Mouse (Mus musculus) 416B (cell line): ENCODE measurements around the gene Agap1.

ENCODE experiments used
- DNase-seq: peaks from one replicate; pipeline ENCODE4 v3.0.0; 2011; ENCODE audit warnings: low read depth

Gene Agap1

DNA sequence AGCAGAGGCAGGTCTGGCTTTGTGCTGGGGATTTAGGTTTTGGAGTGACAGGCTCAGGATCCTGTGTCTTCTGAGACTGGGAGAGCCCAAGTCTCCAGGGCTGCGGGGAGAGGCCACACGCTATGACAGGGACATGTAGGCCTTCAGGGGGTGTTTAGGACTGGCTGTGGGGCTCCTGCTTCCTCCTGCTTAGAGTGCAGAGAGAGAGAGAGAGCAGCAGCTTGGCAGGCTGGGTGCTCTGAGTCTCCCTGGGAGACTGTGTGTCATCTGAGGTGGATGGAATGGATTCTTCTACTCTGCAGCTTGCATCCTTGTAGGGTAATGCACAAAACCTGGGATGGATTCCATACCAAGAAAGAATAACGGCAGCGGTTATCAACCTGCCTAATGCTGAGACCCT lies 122.4 kb downstream of the Agap1 start:
- DNase-seq = peak; percentile 76

DNA sequence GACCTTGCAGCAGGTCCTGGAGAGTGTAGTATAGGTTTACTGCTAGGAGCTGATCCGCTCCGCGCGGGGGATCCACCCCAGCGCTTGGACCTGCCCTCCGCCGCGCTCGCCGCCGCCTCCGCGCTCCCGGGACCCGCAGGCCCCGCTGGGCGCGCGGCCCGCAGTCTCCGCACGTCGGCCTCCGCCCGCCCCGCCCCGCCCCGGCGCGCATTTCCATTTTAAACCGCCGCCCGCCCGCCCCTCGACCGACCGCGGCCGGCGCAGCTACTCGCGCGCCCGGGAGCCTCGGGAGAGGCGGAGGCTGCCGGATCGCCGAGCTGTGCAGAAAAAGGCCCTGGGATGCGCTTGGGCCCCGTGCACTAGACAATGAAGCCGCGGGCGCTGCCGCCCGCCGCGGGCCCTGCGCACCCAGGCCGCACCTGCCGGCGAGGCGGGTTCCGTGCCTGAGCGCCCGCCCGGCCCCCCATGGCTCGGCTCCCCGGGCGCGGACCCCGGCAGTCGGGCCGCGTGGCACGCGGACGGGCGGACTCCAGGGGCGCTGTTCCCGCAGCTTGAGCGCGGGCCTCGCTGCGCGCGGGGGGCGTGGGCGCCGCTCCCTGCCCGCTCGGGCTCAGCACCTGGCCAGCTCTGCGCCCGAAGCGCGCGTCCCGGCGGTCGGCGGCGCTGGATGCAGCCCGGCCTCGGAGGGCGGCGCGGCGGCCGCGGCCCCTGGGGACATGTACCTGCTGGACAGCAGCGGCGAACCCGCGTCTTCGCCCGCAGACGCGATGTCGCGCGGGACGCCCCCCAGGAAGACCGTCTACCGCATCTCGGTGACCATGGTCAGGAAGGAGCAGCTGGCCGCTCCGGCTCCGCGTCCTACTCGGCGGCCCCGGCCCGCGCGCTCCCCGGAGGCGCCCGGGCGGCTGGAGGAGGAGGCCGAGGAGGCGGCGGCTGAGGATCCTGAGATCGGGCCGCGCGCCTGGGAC lies 125.7 kb downstream of the Agap1 start:
- peak; percentile 56 for DNase-seq

DNA sequence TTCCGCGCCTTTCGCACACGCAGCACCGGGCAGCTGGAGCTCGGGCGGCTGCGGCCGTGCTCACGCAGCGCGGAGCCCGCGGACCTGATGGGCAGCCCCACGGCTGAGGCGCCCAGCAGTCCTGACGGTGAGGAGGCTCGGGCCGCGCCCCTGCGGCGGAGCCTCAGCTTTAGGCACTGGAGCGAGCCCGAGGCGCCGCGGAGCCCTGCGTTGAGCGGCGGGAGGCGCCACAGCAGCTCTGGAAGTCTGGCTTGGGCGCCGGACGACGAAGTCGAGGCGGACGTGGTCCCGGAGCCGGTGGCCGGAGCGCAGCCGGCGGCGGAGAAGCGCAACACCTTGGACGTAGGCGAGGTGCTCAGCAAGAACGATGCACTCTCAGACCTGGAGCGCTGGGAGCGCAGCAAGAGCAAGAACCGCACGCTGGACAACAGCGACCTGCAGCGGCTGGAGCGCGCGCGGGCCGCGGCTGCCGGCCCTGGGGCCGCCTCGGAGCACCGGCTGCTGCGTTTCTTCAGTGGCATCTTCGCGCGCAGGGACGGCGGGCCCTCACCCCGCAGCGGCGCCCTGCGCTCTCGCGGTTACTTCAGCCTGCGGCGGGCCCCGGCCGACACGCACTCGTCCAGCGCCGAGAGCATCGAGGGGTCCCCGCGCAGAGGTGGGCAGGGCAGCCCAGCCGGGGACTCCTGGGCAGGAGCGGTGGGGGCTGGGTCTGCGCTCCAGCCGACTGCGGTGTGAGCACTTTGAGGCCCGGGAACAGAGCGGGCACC lies 126.6 kb downstream of the Agap1 start:
- no peak for DNase-seq

DNA sequence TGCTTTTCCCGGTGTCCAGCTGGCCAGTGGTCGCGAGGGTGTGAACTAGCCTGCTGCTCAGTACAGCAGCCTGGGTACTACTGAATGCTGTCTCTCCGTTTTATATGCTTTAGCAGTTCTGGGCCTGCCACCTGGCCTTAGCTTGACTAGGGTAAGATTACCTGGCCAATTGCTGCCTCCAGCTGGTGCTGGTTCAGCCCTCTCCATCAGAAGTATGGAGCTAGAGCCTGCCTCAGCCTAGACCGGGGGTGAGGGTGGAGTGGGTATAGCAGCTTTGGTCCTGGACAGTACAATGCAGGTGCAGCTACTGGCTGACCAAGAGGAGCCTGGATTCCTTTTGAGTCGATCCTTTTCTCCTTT lies 127.1 kb downstream of the Agap1 start:
- no peak for DNase-seq

DNA sequence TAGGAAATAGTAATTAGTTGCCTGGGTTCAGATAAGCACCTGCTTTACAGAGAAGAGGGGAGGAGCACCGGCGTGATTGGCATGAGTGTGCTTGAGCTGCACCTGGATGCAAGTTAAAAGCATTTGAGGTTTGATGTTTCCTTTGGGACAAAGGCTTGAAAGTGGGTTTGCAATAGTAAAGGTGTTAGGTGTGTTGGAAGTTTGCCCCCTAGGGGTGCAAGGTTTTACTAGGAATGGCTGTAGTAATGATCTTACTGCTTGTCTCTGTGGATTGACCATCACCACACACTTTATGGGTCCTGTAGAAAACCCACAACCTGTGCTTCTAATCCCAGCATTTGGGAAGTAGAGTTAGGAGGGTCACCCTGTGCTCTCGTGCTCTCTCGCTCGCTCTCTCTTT lies 128.8 kb downstream of the Agap1 start:
- DNase-seq = no peak

DNA sequence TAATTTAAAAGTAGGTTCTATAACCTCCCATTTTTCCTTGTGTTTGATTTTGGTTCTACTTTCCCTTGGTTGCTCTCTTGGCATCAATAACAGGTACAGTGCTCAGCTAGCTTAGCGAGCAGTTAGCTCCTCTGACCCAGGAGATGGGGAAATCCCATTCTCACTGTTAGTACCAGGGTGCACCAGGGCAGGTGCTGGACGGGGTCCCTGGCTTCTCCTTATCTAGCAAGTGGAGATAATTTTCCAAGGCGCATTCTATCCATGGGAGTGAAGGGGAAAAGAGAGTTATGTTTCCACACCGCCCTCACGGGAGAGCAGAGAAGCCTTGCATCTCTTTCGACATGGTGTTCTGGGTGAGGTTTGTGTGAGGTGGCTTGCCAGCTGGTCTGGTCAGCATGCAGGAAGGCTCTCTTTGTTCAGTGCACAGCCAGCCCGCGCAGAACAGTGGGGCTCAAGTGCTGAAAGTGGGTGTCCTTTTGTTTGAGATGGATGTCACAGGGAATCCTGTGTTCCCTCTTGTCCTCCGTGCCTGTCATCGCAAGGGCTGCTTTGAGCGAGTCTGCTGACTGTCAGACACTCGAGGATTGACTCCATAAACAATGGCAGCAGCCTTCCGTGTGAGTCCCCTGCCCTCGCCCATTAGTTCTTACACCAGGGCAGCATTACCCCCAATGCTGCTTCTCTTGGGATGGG lies 132.5 kb downstream of the Agap1 start:
- DNase-seq = no peak

DNA sequence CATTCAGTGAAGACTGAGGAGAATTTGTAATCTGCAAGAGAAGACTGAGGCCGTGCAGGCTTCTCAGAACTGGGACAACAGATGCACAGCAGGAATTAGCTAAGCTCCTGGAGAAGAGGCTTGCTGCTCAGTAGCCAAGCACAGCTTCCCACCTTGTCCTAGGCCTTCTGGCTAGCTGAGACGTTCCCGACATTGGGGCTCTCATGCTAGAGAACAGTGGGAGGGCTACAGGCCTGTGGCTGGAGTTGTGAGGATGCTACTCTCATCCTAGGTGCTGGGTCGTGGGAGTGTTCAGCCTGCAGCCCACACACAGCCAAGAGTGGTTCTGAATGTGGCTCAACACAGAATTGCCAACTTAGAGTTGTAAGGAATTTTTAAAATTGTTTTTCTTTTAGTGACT lies 133.5 kb downstream of the Agap1 start:
- DNase-seq = no peak

DNA sequence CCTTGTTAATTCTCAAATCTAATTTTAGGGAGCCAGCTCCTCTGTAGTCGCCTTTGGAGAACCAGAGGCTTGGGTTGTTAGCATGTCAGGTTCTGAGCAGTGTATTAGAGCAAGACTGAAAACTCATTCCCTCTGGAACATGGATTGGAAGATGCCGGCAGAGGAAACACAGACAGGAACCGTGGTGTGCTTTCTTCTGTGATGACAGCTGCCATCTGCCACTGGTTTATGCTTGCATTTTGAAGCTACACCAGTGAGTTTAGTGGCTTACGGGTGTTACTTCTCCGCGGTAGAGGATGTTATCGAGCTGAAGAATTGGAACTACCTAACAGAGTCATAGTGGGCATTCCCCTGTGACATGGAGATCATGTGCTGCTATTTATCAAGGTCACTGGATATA lies 136.4 kb downstream of the Agap1 start:
- no peak for DNase-seq

DNA sequence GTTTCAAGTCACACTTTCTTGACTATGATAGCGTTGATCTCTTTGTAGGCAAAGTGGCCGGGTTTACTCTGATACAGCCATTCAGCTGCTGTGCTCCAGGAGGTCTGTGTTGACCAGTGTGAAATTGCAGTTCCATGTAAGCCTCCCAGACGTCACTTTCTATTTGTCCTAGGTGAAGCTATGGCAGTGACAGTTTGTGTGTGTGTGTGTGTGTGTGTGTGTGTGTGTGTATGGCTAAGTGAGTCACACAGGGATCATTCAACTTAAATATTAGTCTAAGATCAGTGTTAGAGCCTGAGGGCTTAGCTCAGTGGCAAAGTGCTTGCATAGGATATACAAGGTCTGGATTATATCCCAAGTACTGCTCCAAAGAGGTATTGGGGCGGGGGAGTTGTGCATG lies 138.6 kb downstream of the Agap1 start:
- DNase-seq = no peak

DNA sequence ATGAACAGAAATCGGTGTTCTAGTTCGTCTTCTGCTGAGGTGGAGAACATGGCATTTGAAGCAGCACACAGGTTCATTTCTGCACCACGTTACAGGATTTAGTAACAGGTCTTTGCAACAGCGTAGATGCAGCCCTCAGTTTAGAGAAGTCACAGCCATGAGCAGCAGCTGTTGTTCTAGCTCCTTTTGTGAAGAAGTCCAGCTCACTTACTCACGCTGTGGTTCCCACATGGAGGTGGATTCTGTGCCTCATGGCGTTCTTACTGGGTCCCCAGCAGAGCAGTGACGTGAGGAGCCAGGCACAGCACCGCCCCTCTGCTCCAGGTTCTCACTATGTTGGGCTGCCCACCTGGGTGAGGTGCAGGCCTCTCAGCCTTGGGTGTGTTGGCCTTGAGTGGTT lies 140.4 kb downstream of the Agap1 start:
- DNase-seq = no peak

DNA sequence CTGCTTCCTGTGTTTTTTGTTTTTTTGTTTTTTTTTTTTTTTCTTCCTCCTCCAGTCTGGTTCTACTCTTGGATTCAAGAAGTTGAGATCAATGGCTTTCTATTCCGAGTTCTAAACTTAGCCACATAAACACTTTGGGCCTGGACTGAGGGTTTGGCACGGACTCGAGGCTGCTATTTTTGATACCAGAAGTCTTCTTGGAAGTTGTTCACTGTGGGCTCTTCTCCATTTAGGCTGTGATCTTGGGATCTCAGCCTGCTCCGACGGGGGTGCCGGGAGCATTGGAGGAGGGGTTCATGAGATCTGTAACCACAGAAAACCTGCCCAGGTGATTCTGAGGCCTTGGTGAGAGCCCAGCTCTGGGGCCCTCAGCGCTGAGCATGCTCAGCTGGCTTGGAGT lies 140.8 kb downstream of the Agap1 start:
- DNase-seq = no peak

DNA sequence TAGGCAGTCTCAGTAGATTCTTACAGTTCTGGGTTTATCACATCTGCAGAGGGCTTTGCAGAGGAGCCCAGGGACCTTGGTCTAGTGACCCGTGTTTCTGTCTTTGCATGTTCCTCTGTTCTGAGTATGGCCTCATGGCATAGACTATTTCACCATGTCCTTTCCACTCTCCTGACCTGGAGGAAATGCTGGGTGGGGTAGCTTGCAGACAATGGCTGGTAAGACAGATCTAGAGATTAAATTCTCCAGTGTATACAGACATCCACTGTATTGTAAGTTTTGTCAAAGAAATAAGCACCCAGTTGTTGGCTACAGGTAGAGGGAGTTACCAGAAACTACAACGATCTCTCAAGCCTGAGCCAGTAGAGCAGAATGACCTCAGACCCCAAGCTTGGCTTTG lies 141.6 kb downstream of the Agap1 start:
- no peak for DNase-seq

DNA sequence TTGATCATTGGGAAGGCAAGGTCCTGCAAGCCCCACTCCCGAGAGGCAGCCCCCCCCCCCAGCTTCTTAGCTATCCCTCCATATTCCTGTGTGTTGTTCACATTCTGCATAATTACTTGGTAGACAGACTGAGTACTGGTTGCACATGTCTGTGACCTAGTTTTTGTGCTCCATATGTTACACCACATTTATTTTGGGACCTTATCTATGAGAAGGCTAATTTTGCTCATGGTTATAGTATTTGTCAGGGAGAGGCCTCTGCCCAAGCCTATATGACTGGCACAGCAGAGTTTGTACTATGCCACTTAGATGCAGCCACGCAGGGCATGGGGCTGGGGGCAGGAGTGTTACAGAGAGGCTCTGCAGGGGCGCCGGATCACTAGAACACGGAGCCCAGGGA lies 144.3 kb downstream of the Agap1 start:
- DNase-seq = no peak

DNA sequence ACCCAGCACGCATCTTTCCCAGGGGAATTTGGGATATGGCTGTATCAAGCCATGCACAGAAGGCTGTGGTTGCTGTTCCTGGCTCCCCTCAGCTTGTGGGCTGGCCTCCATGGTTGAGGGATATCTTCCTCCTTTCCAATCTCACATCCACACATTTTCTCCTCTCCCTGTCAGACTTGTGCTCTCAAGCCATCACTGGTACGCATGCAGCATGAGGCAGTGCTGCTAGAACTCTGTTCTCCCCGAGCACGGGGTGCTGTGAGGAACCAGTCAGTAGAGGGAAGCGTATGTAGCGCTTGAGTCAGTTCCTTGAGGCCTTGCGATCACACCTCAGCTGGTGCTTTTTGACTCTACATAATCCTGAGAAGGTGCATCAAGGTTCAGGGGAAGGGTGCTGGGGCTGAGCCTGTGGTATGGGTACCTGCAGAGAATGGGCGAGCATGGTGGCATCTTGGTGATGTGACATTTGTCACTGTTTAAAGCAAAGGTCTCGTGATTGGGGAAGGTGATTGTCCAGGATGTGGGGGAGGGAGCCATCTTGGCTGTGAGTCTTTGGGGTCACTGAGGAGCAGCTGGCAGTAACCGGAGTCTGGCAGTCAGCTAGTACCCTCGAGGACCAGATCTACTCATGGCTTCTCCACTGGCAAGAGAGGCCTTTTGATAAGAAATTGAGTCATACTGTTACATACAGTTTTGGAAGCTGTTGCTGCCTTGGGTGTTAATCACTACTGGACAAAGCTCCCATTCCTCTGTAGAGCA lies 145.6 kb downstream of the Agap1 start:
- DNase-seq = no peak

DNA sequence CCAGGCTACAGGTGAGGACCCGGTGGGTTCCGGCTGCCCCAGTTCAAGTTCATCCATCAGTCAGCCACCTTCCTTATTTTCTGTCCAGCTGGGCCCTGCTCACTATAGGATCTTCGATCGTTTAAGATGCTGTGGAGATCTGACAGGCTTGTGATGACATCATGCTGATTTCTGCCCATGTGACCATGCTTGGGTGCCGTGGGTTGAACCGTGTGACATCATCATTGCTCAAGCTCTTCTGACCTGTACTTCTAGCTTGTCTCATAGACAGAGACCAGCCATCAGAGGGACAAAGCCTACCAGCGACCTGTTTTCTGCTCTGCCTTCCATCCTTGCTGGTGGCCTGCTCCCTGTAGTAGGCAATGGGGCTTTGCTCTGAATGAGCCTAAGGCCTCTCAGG lies 146.7 kb downstream of the Agap1 start:
- DNase-seq = peak; percentile 40

DNA sequence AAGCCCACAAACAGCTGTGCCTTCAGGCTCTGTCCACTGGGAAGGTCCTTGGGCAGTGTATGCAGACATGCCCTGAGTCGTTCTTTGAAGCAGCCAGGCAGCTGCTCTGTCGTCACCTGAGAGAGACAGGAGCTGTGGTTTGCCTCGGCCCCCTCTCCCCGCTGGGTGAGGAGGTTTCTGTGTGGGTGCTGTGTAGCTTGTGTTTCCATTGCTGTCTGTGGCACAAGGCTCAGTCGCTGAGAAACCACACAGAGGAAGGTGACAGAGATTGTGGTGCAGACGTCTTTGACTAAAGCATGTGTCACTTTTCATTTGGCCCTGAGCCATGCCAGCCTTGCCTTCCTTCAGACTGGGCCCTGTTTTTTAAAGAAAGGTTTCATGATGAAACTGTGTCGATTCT lies 148.3 kb downstream of the Agap1 start:
- peak; percentile 98 for DNase-seq

DNA sequence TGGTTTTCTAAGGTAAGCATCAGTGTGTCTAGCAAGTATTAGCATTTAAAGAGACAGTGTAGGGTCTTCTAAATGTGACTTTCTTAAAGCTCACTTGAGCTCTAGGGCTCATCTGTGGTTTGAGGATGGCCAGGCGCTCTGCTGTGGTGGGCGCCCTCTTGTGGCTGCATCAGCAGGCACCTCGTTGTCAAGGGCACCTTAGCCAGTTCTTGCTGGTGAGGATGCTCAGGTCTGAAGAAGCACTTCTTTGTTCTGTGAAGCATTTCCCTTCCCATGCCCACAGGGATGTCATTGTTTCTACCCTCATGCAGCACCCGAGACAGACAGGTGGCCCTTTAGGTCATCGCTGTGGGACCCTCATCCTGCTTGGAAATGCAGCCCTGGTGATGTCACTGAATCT lies 152.0 kb downstream of the Agap1 start:
- DNase-seq = peak; percentile 71

DNA sequence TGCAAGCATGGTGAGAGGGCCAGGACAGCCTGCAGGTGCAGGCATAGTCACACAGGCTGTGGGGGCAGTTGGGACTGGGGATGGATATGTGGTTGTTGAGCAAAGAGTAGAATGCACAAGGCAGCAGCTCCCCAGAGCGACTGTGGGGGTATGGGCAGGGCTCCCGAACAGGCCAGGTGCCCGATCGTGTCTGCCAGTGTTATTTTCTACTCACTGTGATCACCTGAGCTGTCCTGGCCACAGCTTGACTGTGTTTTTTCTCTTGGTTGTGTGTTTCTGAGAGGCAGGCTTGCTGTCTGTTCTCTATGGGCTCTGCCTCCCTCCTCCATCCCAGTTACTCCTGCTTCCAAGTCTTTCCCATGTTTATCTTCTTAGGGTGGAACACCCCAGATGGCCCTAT lies 154.2 kb downstream of the Agap1 start:
- no peak for DNase-seq

DNA sequence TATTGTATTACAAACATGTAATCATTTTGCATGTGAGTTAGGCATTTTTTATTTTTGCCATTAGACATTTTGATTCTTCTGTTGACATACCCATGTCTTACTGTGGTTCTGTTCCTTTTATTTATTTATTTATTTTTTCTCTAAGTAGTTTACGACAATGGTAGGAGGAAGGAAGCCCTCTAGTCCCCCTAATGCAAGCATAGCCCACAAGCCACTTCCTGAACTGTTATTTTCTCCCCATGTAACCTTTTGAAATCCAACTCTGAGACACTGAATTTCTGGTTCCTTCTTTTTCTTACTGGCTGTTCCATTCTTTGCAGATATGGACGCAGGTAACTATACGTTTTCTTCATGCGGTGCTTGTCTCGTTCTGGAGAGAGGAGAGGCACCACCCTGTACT lies 155.4 kb downstream of the Agap1 start:
- DNase-seq = peak; percentile 77

DNA sequence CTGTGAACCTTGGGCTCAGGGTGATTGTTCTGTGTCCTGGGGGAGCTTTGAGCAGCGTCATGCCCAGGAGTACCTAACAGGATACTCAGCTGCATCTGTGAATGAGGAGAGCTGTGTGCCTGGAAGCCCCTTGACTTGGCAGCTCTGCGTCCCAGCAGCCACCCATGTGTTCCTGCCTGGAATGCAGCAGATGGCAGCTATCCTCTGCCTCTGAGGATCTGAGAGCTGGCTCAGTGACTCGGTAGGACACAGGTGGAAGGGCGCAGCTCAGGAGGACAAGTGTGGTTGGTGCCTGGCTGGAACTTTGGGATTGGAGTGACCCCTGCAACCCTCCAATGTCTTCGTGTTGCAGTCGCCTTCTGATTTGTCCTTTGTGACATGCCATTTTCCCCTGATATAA lies 156.9 kb downstream of the Agap1 start:
- DNase-seq = no peak

DNA sequence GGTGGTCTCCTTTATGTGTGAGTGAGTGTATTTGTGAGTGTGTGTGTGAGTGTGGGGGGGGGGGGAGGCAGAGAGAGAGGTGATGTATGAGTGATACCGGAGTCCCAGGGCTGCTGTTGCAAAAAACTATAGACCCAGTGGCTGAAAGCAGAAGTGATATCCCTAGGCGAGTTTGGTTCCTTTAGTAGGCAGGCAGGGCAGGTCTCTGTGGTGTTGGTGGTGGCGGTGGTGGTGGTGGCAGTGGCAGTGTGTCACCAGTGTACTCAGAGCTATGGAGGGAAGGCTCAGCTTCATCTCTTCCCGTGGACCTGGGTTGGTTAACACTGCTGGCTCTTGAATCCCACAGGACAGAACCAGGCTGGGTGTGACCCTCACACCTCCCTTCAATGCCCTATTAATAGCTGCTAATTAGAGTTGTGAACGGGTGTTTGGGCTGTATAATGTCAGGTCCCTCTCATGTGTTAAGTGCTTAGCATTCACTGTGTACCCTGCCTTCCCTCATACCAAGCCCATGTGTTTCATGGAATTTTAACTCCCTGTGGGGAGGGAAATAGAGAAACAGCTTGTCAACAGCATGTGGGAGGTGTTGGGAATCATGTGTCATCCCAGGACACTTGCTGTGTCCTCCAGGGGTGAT lies 158.7 kb downstream of the Agap1 start:
- DNase-seq = peak; percentile 46

DNA sequence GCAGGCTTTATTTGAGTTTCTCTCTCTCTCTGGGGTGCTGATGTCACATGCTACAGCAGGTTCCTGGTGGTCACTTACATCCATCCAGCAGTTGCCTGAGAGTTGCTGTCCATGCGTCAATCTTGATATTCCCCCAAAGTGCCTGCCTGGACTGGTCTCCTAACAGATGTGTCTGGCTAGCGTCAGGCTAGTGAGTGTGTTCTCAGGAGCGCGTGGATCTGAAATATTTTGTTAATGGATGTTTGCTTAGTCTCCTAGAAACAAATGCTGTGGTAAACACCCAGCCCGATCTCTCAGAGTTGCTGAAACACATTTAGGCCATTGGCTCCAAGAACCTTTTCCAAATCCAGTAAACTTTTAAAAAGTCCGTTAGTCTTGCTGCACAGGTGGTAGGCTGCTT lies 161.9 kb downstream of the Agap1 start:
- DNase-seq = no peak
